ENCODE assay signal across 8 mouse cellular contexts in the genomic region with DNA sequence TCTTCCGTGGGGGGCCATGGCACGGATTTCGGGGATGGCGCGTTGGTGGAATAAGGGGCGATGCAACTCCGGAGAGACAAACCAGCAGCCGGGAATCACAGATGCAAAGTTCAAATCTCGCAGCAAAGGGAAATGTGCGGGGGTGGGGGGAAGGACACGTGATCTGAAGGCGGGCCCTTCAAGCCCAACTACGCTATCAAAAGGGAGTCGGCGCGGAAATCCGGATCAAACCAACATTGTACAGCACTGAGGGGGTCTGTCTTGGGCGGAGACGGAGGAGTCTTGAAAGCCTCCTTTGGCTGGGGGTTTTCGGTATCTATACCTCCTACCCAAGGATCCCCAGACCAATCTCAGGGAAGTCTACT. TPM values are rescaled to one million over a fixed set of nuclear protein-coding genes. Genes with fewer than 3 reads are reported as not detected.
DNase-seq lines count a peak whose midpoint lies in the region; ATAC-seq and TF ChIP-seq lines count a peak whose summit lies in the region.

A gene (minus strand): TSS at position 202 of the 365 bp plus-strand sequence.

- H3K9me3 ChIP-seq in MEL (replicated peaks; ENCODE audit: insufficient read depth, low read length): no peaks in the 10 kb centered on the region
- H3K9me3 ChIP-seq in lung, embryonic 16.5 days (ENCODE audit: control insufficient read depth, low read length): no peaks in the 10 kb centered on the region

- no peaks in the 10 kb centered on the region for H3K27me3 ChIP-seq in MEL (ENCODE audit: control insufficient read depth in 1 of 2, insufficient read depth in 2 of 2, low read length in 2 of 2)
- no peaks in the 10 kb centered on the region for H3K27me3 ChIP-seq in cerebellum, adult 2 months (ENCODE audit: control insufficient read depth, insufficient read depth, low read length)
- no peaks in the 10 kb centered on the region for H3K27me3 ChIP-seq in lung, embryonic 16.5 days (ENCODE audit: control insufficient read depth, insufficient read depth, low read depth, low read length)

- peak within 1 kb of the TSS; percentile 61 to 83 for H3K4me3 ChIP-seq in MEL (ENCODE audit: control insufficient read depth in 1 of 2, insufficient read depth in 1 of 2, low read depth in 2 of 2, low read length in 2 of 2)
- H3K4me3 ChIP-seq in cerebellum, adult 2 months (replicated peaks; ENCODE audit: insufficient read depth, low read depth, low read length): peak within 1 kb of the TSS; percentile 90
- H3K4me3 ChIP-seq in lung, embryonic 16.5 days (ENCODE audit: low read length): peak within 1 kb of the TSS; percentile 77

- peak in 1 of 2 experiments; percentile 14; a peak in 1 of 4 replicates for TF ChIP-seq EP300 in MEL (IDR thresholded peaks at IDR 0.05; ENCODE audit: low read depth in 1 of 2, low read length in 2 of 2)

- H3K79me2 ChIP-seq in MEL (ENCODE audit: control insufficient read depth, insufficient read depth, low read length, poor library complexity): peaks cover 11% of the 10 kb centered on the region

- H3K4me2 ChIP-seq in lung, embryonic 16.5 days (ENCODE audit: low read depth, low read length): peak within 1 kb of the TSS; percentile 81

- no peak for TF ChIP-seq CTCF in MEL (IDR thresholded peaks at IDR 0.05 in 2 of 3, conservative IDR thresholded peaks at IDR 0.05 in 1 of 3; ENCODE audit: control insufficient read depth in 1 of 3, insufficient read depth in 1 of 3, low read depth in 2 of 3, low read length in 3 of 3, poor library complexity in 1 of 3, severe bottlenecking in 1 of 3)
- no peak for TF ChIP-seq CTCF in cerebellum, adult 2 months (IDR thresholded peaks at IDR 0.05; ENCODE audit: borderline replicate concordance, insufficient read depth, low read depth, low read length)

- TF ChIP-seq RAD21 in MEL (IDR thresholded peaks at IDR 0.05; ENCODE audit: low read depth, low read length): no peak

- H3K27ac ChIP-seq in MEL (ENCODE audit: control insufficient read depth, low read depth, low read length): peak within 1 kb of the TSS; percentile 92
- H3K27ac ChIP-seq in cerebellum, adult 2 months (ENCODE audit: insufficient read depth, low read length): peak within 1 kb of the TSS; percentile 35
- H3K27ac ChIP-seq in lung, embryonic 16.5 days (ENCODE audit: low read length): peak within 1 kb of the TSS; percentile 93

- TF ChIP-seq POLR2A in MEL (IDR thresholded peaks at IDR 0.05; ENCODE audit: control insufficient read depth in 1 of 2, insufficient read depth in 1 of 2, low read depth in 1 of 2, low read length in 2 of 2, poor library complexity in 1 of 2): peak in 1 of 2 experiments; percentile 79; a peak in 2 of 4 replicates
- TF ChIP-seq POLR2A in cerebellum, adult 2 months (IDR thresholded peaks at IDR 0.05; ENCODE audit: borderline replicate concordance, insufficient read depth, low read length): peak; percentile 41; the same call in 1 of the 2 replicates

- H3K4me1 ChIP-seq in MEL (ENCODE audit: control insufficient read depth in 1 of 2, insufficient read depth in 2 of 2, low read length in 2 of 2): peaks cover 0 to 6% of the 10 kb centered on the region in 2 experiments; a peak in 1 of 4 replicates
- H3K4me1 ChIP-seq in cerebellum, adult 2 months (ENCODE audit: control insufficient read depth, insufficient read depth, low read length): peaks cover 2% of the 10 kb centered on the region; the same call in 1 of the 2 replicates
- H3K4me1 ChIP-seq in lung, embryonic 16.5 days (replicated peaks; ENCODE audit: control insufficient read depth, insufficient read depth, low read length): peaks cover 9% of the 10 kb centered on the region

- 1% methylated on average over 20 of the region's 20 CpGs for WGBS in cerebellum, adult 2 months
- WGBS in lung, embryonic 16.5 days: 1% methylated on average over 20 of the region's 20 CpGs

- DNase-seq in MEL (ENCODE audit: low read depth, low spot score): peak; percentile 97
- DNase-seq in cerebellum, adult 2 months: peak; percentile 79 to 81
- peak; percentile 95 for DNase-seq in forelimb bud, embryonic 11.5 days (ENCODE audit: low read depth, low spot score)
- DNase-seq in layer of hippocampus, adult 9-10 months (ENCODE audit: low spot score): peak; percentile 61
- DNase-seq in ovary, postnatal 10 days (ENCODE audit: low spot score): peak; percentile 69
- peak; percentile 86 for DNase-seq in thymus, postnatal 10 days (ENCODE audit: low spot score in 2 of 2)

- ATAC-seq in hematopoietic stem cell, adult 5-6 weeks (replicated peaks in 1 of 2; ENCODE audit: insufficient read depth in 1 of 2, low FRiP score in 2 of 2, low TSS enrichment in 1 of 2, low read depth in 1 of 2, poor library complexity in 2 of 2, severe bottlenecking in 2 of 2): peak; percentile 91 to 94
- ATAC-seq in lung, embryonic 16.5 days (ENCODE audit: low read depth): peak; percentile 97

- H3K9ac ChIP-seq in MEL (ENCODE audit: control insufficient read depth, low read depth, low read length, poor library complexity, severe bottlenecking): peak within 1 kb of the TSS; percentile 83
- peak within 1 kb of the TSS; percentile 95 for H3K9ac ChIP-seq in lung, embryonic 16.5 days (ENCODE audit: low read length)

- H3K36me3 ChIP-seq in MEL (ENCODE audit: control insufficient read depth in 1 of 2, insufficient read depth in 2 of 2, low read length in 2 of 2): peaks cover 2 to 13% of the 10 kb centered on the region in 2 experiments; a peak in 3 of 4 replicates
- H3K36me3 ChIP-seq in lung, embryonic 16.5 days (ENCODE audit: control insufficient read depth, insufficient read depth, low read length): peaks cover 18% of the 10 kb centered on the region

TF ChIP-seq in MEL, 35 proteins besides CTCF, POLR2A, EP300 and RAD21 (continues in another document):
- TF ChIP-seq USF1 (IDR thresholded peaks at IDR 0.05; ENCODE audit: low read depth, low read length): peak; percentile 98
- TF ChIP-seq ZKSCAN1 (IDR thresholded peaks at IDR 0.05; ENCODE audit: low read depth, low read length): no peak
- TF ChIP-seq NRF1 (IDR thresholded peaks at IDR 0.05; ENCODE audit: insufficient read depth, low read depth, low read length, poor library complexity, severe bottlenecking): peak; percentile 36; the same call in 1 of the 2 replicates
- TF ChIP-seq MAFK (IDR thresholded peaks at IDR 0.05; ENCODE audit: borderline replicate concordance, low read depth, low read length): no peak
- TF ChIP-seq NELFE (IDR thresholded peaks at IDR 0.05; ENCODE audit: low read depth, low read length): peak; percentile 9
- TF ChIP-seq POLR2AphosphoS2 (IDR thresholded peaks at IDR 0.05; ENCODE audit: low read length): no peak; the same call in none of the 2 replicates
- TF ChIP-seq MYB (IDR thresholded peaks at IDR 0.05; ENCODE audit: low read depth, low read length): no peak
- peak; percentile 59 to 92; a peak in 3 of 4 replicates for TF ChIP-seq USF2 (IDR thresholded peaks at IDR 0.05; ENCODE audit: borderline replicate concordance in 1 of 2, insufficient read depth in 1 of 2, low read depth in 1 of 2, low read length in 2 of 2)
- TF ChIP-seq MAX (IDR thresholded peaks at IDR 0.05; ENCODE audit: low read length): peak; percentile 95
- TF ChIP-seq RCOR1 (IDR thresholded peaks at IDR 0.05; ENCODE audit: low read depth, low read length): peak; percentile 39; the same call in 1 of the 2 replicates
- TF ChIP-seq SMC3 (IDR thresholded peaks at IDR 0.05; ENCODE audit: low read depth, low read length): no peak
- no peak; the same call in 1 of the 2 replicates for TF ChIP-seq KAT2A (conservative IDR thresholded peaks at IDR 0.05; ENCODE audit: low read depth, low read length)
- peak; percentile 95 for TF ChIP-seq SIN3A (IDR thresholded peaks at IDR 0.05; ENCODE audit: low read length)
- no peak for TF ChIP-seq MEF2A (IDR thresholded peaks at IDR 0.05; ENCODE audit: extremely low read depth, insufficient replicate concordance, low read depth, low read length, poor library complexity, severe bottlenecking)
- peak; percentile 84 for TF ChIP-seq MXI1 (IDR thresholded peaks at IDR 0.05; ENCODE audit: low read depth, low read length)
- TF ChIP-seq ZC3H11A (IDR thresholded peaks at IDR 0.05; ENCODE audit: low read depth, low read length): no peak
- TF ChIP-seq JUND (IDR thresholded peaks at IDR 0.05; ENCODE audit: low read depth, low read length): no peak
- TF ChIP-seq CHD2 (IDR thresholded peaks at IDR 0.05; ENCODE audit: low read length): peak; percentile 70; the same call in 1 of the 2 replicates
- TF ChIP-seq CHD1 (IDR thresholded peaks at IDR 0.05; ENCODE audit: low read depth, low read length): peak; percentile 98
- TF ChIP-seq GABPA (IDR thresholded peaks at IDR 0.05; ENCODE audit: low read depth, low read length): no peak
- no peak for TF ChIP-seq ZNF384 (IDR thresholded peaks at IDR 0.05; ENCODE audit: low read depth, low read length)
- TF ChIP-seq TCF12 (IDR thresholded peaks at IDR 0.05; ENCODE audit: low read depth, low read length): peak; percentile 40; the same call in 1 of the 2 replicates
- no peak for TF ChIP-seq TAL1 (IDR thresholded peaks at IDR 0.05; ENCODE audit: low read length)
- peak; percentile 86; the same call in 1 of the 2 replicates for TF ChIP-seq MAZ (IDR thresholded peaks at IDR 0.05; ENCODE audit: low read depth, low read length)
- no peak for TF ChIP-seq POLR2AphosphoS5 (IDR thresholded peaks at IDR 0.05; ENCODE audit: borderline replicate concordance, low read depth, low read length)
- peak; percentile 91 for TF ChIP-seq BHLHE40 (IDR thresholded peaks at IDR 0.05; ENCODE audit: borderline replicate concordance, low read depth, low read length)
- TF ChIP-seq E2F4 (IDR thresholded peaks at IDR 0.05; ENCODE audit: borderline replicate concordance, low read depth, low read length): peak; percentile 91
- peak; percentile 31; the same call in 1 of the 2 replicates for TF ChIP-seq MYC (IDR thresholded peaks at IDR 0.05; ENCODE audit: low read depth, low read length)
- TF ChIP-seq HCFC1 (IDR thresholded peaks at IDR 0.05; ENCODE audit: low read depth, low read length): peak; percentile 85
- peak; percentile 37; the same call in 1 of the 2 replicates for TF ChIP-seq ZMIZ1 (IDR thresholded peaks at IDR 0.05; ENCODE audit: low read depth, low read length)
- peak; percentile 67 for TF ChIP-seq ELF1 (IDR thresholded peaks at IDR 0.05; ENCODE audit: low read depth, low read length)
- TF ChIP-seq TBP (IDR thresholded peaks at IDR 0.05; ENCODE audit: low read depth, low read length): peak; percentile 89

RNA-seq across cellular contexts. Expression of the gene that starts here (rescaled TPM):
- total RNA-seq in MEL (2012; rRNA removed): 79.0 and 89.9 TPM in 2 replicates
- 10 to 100 TPM in 1 of 2 experiments, not detected in 1; 70.7 TPM for polyA plus RNA-seq in MEL (2012; ENCODE audit: insufficient read depth in 1 of 2, insufficient read length in 2 of 2, low read depth in 1 of 2, low replicate concordance in 2 of 2, missing spikeins in 1 of 2)
- polyA plus RNA-seq in cerebellum, adult 2 months (2012; rRNA removed): 67.4 TPM in 2 replicates
- total RNA-seq in hematopoietic stem cell, adult 5-6 weeks (2017): 81.5 and 84.4 TPM in 2 replicates
- polyA plus RNA-seq in lung, embryonic 16.5 days (2015; fragmentation: Nextera tagmentation; extraction: Ambion mirVana): 315 and 316 TPM in 2 replicates

Comparison
In these comparisons a context has a peak if more than half of its experiments do, and no peak if none do; other contexts are left out.
1. Peak in every context shown above with its lines: DNase-seq, ATAC-seq, H3K4me3 ChIP-seq and H3K27ac ChIP-seq.
2. H3K27ac ChIP-seq: peak in every context shown above with its lines; median percentile 93 in lung, embryonic 16.5 days; 92 in MEL; 35 in cerebellum, adult 2 months.